Mouse (Mus musculus) G1E-ER4 (cell line): ENCODE data around the gene Ncaph. TPM values are rescaled to one million over a fixed set of nuclear protein-coding genes. Genes with fewer than 3 reads are reported as not detected.

Experiments
- GATA1 ChIP-seq: IDR thresholded peaks from one replicate; pipeline ENCODE4 v1.8.0; 2012; ENCODE audit warnings: low read length, inconsistent platforms
- polyA plus RNA-seq: library from polyadenylated mRNA; stranded (reverse); fragments of >175 nt; gene quantifications from 2 replicates; pipeline ENCODE4 v1.2.3, GENCODE M21; 2012

Gene Ncaph
- 11.4 and 17.9 TPM in 2 replicates for polyA plus RNA-seq

- TF ChIP-seq GATA1 = no peak
Measured at GRCm38 (mm10) chr2:127133621-127134461, at the start of gene Ncaph. TSS of gene Ncaph (minus strand) at chr2:127133954.

- TF ChIP-seq GATA1 = no peak
Measured at GRCm38 (mm10) chr2:127182598-127183381, 49.0 kb upstream of the Ncaph start.

- TF ChIP-seq GATA1 = no peak
Measured at GRCm38 (mm10) chr2:127165675-127166074, 31.9 kb upstream of the Ncaph start.

GRCm38 (mm10) chr2:127145699-127146098 is 11.9 kb upstream of the Ncaph start:
- no peak for TF ChIP-seq GATA1

GRCm38 (mm10) chr2:127143158-127144063 is 9.7 kb upstream of the Ncaph start, which contains the start of gene Itpripl1:
TSS of gene Itpripl1 (minus strand) at chr2:127143442.
- TF ChIP-seq GATA1 = no peak

- no peak for TF ChIP-seq GATA1
Measured at GRCm38 (mm10) chr2:127142577-127143157, 8.9 kb upstream of the Ncaph start.

GRCm38 (mm10) chr2:127142031-127142430 is 8.3 kb upstream of the Ncaph start:
- TF ChIP-seq GATA1 = no peak

- TF ChIP-seq GATA1 = no peak
Measured at GRCm38 (mm10) chr2:127140011-127140410, 6.3 kb upstream of the Ncaph start.

GRCm38 (mm10) chr2:127139605-127140004 is 5.9 kb upstream of the Ncaph start:
- no peak for TF ChIP-seq GATA1

- no peak for TF ChIP-seq GATA1
Measured at GRCm38 (mm10) chr2:127139094-127139493, 5.3 kb upstream of the Ncaph start.

- TF ChIP-seq GATA1 = no peak
Measured at GRCm38 (mm10) chr2:127138449-127138848, 4.7 kb upstream of the Ncaph start.

GRCm38 (mm10) chr2:127137838-127138420 is 4.2 kb upstream of the Ncaph start:
- no peak for TF ChIP-seq GATA1

GRCm38 (mm10) chr2:127136979-127137378 is 3.2 kb upstream of the Ncaph start:
- TF ChIP-seq GATA1 = no peak

- TF ChIP-seq GATA1 = no peak
Measured at GRCm38 (mm10) chr2:127131353-127131752, 2.4 kb downstream of the Ncaph start.

GRCm38 (mm10) chr2:127128926-127129325 is 4.8 kb downstream of the Ncaph start:
- TF ChIP-seq GATA1 = no peak
